ENCODE assay signal across 8 mouse cellular contexts in genomic region chr19:9071456-9072156, GRCm38 (mm10). TPM values are rescaled to one million over a fixed set of nuclear protein-coding genes. Genes with fewer than 3 reads are reported as not detected.
DNase-seq lines count a peak whose midpoint lies in the region; ATAC-seq and TF ChIP-seq lines count a peak whose summit lies in the region.

No protein-coding gene starts in this region.

- peak; percentile 55 for DNase-seq in adrenal gland, adult 2 months
- DNase-seq in adrenal gland, adult 18-20 months (ENCODE audit: low spot score in 2 of 2) = no peak
- peak; percentile 87 for DNase-seq in Muller cell, postnatal 12 days (ENCODE audit: inconsistent ontology term)
- peak; percentile 57 for DNase-seq in gastrocnemius, postnatal 10 days
- peak; percentile 26 to 37 for DNase-seq in layer of hippocampus, postnatal 10 days (ENCODE audit: low spot score in 2 of 2)
- peak; percentile 76 for DNase-seq in midbrain, postnatal 0 days (ENCODE audit: low spot score)
- DNase-seq in testis, postnatal 14 days (ENCODE audit: low spot score) = peak; percentile 40

- H3K27ac ChIP-seq in hindbrain, embryonic 13.5 days = peak overlapping the region; percentile 58
- peak overlapping the region; percentile 32; the same call in 1 of the 2 replicates for H3K27ac ChIP-seq in midbrain, postnatal 0 days (ENCODE audit: low read depth, low read length)

- no peak overlapping the region for H3K4me3 ChIP-seq in hindbrain, embryonic 13.5 days
- no peak overlapping the region for H3K4me3 ChIP-seq in midbrain, postnatal 0 days (ENCODE audit: low read depth, low read length)

- no peak overlapping the region for H3K4me2 ChIP-seq in hindbrain, embryonic 13.5 days
- no peak overlapping the region for H3K4me2 ChIP-seq in midbrain, postnatal 0 days (ENCODE audit: low read depth, low read length, poor library complexity, severe bottlenecking)

- no peaks in the 10 kb centered on the region for H3K36me3 ChIP-seq in hindbrain, embryonic 13.5 days
- no peaks in the 10 kb centered on the region for H3K36me3 ChIP-seq in midbrain, postnatal 0 days (ENCODE audit: insufficient read depth, low read length)

- TF ChIP-seq CTCF in midbrain, postnatal 0 days (IDR thresholded peaks at IDR 0.05) = no peak

- no peak overlapping the region for H3K9ac ChIP-seq in hindbrain, embryonic 13.5 days
- no peak overlapping the region for H3K9ac ChIP-seq in midbrain, postnatal 0 days (replicated peaks; ENCODE audit: low read length, poor library complexity, severe bottlenecking)

- no peaks in the 10 kb centered on the region for H3K9me3 ChIP-seq in hindbrain, embryonic 13.5 days
- no peaks in the 10 kb centered on the region for H3K9me3 ChIP-seq in midbrain, postnatal 0 days (ENCODE audit: low read length)

- peaks cover 20% of the 10 kb centered on the region for H3K4me1 ChIP-seq in hindbrain, embryonic 13.5 days (replicated peaks)
- H3K4me1 ChIP-seq in midbrain, postnatal 0 days (ENCODE audit: insufficient read depth, low read length) = no peaks in the 10 kb centered on the region

- no peaks in the 10 kb centered on the region for H3K27me3 ChIP-seq in hindbrain, embryonic 13.5 days
- H3K27me3 ChIP-seq in midbrain, postnatal 0 days (ENCODE audit: insufficient read depth, low read length) = no peaks in the 10 kb centered on the region

- ATAC-seq in hindbrain, embryonic 13.5 days (ENCODE audit: low FRiP score) = peak; percentile 59; the same call in 1 of the 2 replicates
- ATAC-seq in midbrain, postnatal 0 days (ENCODE audit: low FRiP score) = no peak

- 34% methylated on average over 7 of the region's 7 CpGs for WGBS in hindbrain, embryonic 13.5 days
- WGBS in midbrain, postnatal 0 days = 31% methylated on average over 7 of the region's 7 CpGs

RNA-seq across cellular contexts. Expression of gene Scgb1a1, which starts 16.2 kb away (rescaled TPM):
- total RNA-seq in adrenal gland, adult 2 months (2021) = not detected
- polyA plus RNA-seq in adrenal gland, adult 2 months (2012; rRNA removed) = 4.5 TPM in 1 of 2 replicates, not detected in the other
- not detected for total RNA-seq in adrenal gland, adult 18-20 months (2021)
- total RNA-seq in gastrocnemius, postnatal 10 days (2021) = under 1 TPM in 1 of 2 experiments, not detected in 1; 0.63 TPM
- polyA plus RNA-seq in hindbrain, embryonic 13.5 days (2015; fragmentation: Nextera tagmentation; extraction: Ambion mirVana) = not detected in 2 replicates
- total RNA-seq in layer of hippocampus, postnatal 10 days (2021) = not detected
- total RNA-seq in midbrain, postnatal 0 days (2014; rRNA removed) = not detected in 2 replicates
- polyA plus RNA-seq in midbrain, postnatal 0 days (2015; fragmentation: Nextera tagmentation; extraction: Ambion mirVana) = not detected in 2 replicates

Comparison
In these comparisons a context has a peak if more than half of its experiments do, and no peak if none do; other contexts are left out.
1. DNase-seq: peak in adrenal gland, adult 2 months (single experiment), Muller cell, postnatal 12 days (single experiment), gastrocnemius, postnatal 10 days (single experiment), layer of hippocampus, postnatal 10 days (2 of 2), midbrain, postnatal 0 days (single experiment) and testis, postnatal 14 days (single experiment); none in adrenal gland, adult 18-20 months (0 of 2).